11 mouse cellular contexts compared by ENCODE assay signal in the genomic region with DNA sequence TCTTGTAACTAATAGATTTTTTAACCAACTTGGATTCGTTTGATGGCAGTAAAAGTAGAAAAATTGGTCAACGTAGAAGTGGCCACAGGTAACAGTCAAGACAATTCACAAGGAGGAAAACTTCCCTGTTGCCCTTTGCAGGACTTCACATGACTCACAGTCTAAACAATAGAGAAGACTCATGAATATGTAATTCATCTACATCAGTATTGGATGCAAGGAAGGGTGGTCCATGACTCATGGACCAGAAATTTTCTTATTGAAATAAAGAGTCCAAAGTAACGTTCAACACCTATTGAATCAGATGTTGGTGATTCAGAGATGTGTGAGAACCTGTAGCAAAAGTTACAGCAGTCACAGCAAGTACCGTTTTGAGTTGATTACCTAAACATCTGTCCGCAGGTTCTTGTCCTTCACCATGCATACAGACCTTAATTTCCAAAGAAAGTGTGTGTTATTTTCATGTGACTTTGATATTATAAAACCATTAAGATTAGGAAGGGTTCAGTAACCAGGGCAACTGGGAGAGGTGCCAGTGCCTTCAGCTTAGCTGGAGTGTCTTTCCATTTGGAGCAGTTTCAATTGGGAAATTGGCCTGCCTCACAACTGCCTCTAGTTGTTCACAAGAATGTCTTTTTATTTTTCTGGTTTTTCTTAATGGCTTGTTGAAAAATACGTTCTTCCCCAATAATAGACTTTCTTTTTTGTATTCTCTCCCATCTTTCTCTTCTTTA.
DNase-seq lines count a peak whose midpoint lies in the region; ATAC-seq lines count a peak whose summit lies in the region.
"Had no signal": no experiment of that assay in that cellular context is flagged by ENCODE, and none has a peak within 500 bp of the region (broad histone marks: within the 10 kb centered on the region; RNA-seq: fewer than 3 reads in every experiment).

No protein-coding gene starts in this region.

- no peak overlapping the region for H3K4me2 ChIP-seq in hindbrain, embryonic 16.5 days (ENCODE audit: low read length)
- H3K4me2 ChIP-seq: embryonic facial prominence, embryonic 15.5 days; neural tube, embryonic 13.5 days had no signal

- no peaks in the 10 kb centered on the region for H3K27me3 ChIP-seq in hindbrain, embryonic 16.5 days (replicated peaks; ENCODE audit: control insufficient read depth, insufficient read depth, low read length)
- no peaks in the 10 kb centered on the region for H3K27me3 ChIP-seq in hindbrain, embryonic 10.5 days (ENCODE audit: insufficient read depth, poor library complexity, severe bottlenecking)
- H3K27me3 ChIP-seq: embryonic facial prominence, embryonic 15.5 days; neural tube, embryonic 13.5 days had no signal

- no peaks in the 10 kb centered on the region for H3K36me3 ChIP-seq in hindbrain, embryonic 16.5 days (ENCODE audit: control insufficient read depth, insufficient read depth, low read length)
- no peaks in the 10 kb centered on the region for H3K36me3 ChIP-seq in hindbrain, embryonic 10.5 days
- H3K36me3 ChIP-seq: embryonic facial prominence, embryonic 15.5 days; G1E; neural tube, embryonic 13.5 days had no signal

- H3K27ac ChIP-seq in hindbrain, embryonic 16.5 days (ENCODE audit: low read depth, low read length): no peak overlapping the region
- H3K27ac ChIP-seq in hindbrain, embryonic 10.5 days: no peak overlapping the region
- H3K27ac ChIP-seq: embryonic facial prominence, embryonic 15.5 days; neural tube, embryonic 13.5 days had no signal

- no peak overlapping the region for H3K4me3 ChIP-seq in hindbrain, embryonic 16.5 days (ENCODE audit: low read length)
- no peak overlapping the region for H3K4me3 ChIP-seq in hindbrain, embryonic 10.5 days
- H3K4me3 ChIP-seq: embryonic facial prominence, embryonic 15.5 days; neural tube, embryonic 13.5 days had no signal

- 70% methylated on average over 6 of the region's 6 CpGs for WGBS in hindbrain, embryonic 16.5 days
- WGBS in hindbrain, embryonic 10.5 days: 84% methylated on average over 6 of the region's 6 CpGs

- no peaks in the 10 kb centered on the region for H3K4me1 ChIP-seq in hindbrain, embryonic 16.5 days (ENCODE audit: control insufficient read depth, insufficient read depth, low read depth, low read length)
- H3K4me1 ChIP-seq in hindbrain, embryonic 10.5 days (replicated peaks): no peaks in the 10 kb centered on the region
- H3K4me1 ChIP-seq: embryonic facial prominence, embryonic 15.5 days; neural tube, embryonic 13.5 days had no signal

- H3K9me3 ChIP-seq in hindbrain, embryonic 16.5 days (ENCODE audit: control insufficient read depth, low read length): no peaks in the 10 kb centered on the region
- no peaks in the 10 kb centered on the region for H3K9me3 ChIP-seq in hindbrain, embryonic 10.5 days
- H3K9me3 ChIP-seq: embryonic facial prominence, embryonic 15.5 days; G1E; neural tube, embryonic 13.5 days had no signal

- DNase-seq in hindbrain, embryonic 10.5 days (ENCODE audit: low spot score): no peak
- peak; percentile 56 to 59 for DNase-seq in adrenal gland, postnatal 36 days
- DNase-seq in kidney, postnatal 10 days: peak; percentile 32
- peak; percentile 38 for DNase-seq in lung, postnatal 25 days (ENCODE audit: low spot score)
- DNase-seq in thymus, postnatal 14 days: no peak
- DNase-seq in thymus, postnatal 36 days: no peak
- no peak for DNase-seq in thymus, adult 18-20 months

- no peak overlapping the region for H3K9ac ChIP-seq in hindbrain, embryonic 16.5 days (ENCODE audit: low read depth, low read length)
- H3K9ac ChIP-seq: embryonic facial prominence, embryonic 15.5 days; neural tube, embryonic 13.5 days had no signal

- peak; percentile 76 for ATAC-seq in hindbrain, embryonic 16.5 days

Comparison
In these comparisons a context has a peak if more than half of its experiments do, and no peak if none do; other contexts are left out.
1. DNase-seq: peak in adrenal gland, postnatal 36 days (2 of 2), kidney, postnatal 10 days (single experiment) and lung, postnatal 25 days (single experiment); none in hindbrain, embryonic 10.5 days (single experiment), thymus, postnatal 14 days (single experiment), thymus, postnatal 36 days (0 of 2) and thymus, adult 18-20 months (0 of 2).